8 mouse cellular contexts compared by ENCODE assay signal in genomic region chr2:166080967-166081750, GRCm38 (mm10).
DNase-seq lines count a peak whose midpoint lies in the region; ATAC-seq and TF ChIP-seq lines count a peak whose summit lies in the region.

No protein-coding gene starts in this region.

- H3K4me1 ChIP-seq in forebrain, embryonic 10.5 days = peaks cover 19% of the 10 kb centered on the region
- H3K4me1 ChIP-seq in forebrain, embryonic 14.5 days (ENCODE audit: control insufficient read depth, insufficient read depth, low read length) = no peaks in the 10 kb centered on the region
- H3K4me1 ChIP-seq in kidney, embryonic 15.5 days = peaks cover 34% of the 10 kb centered on the region

- DNase-seq in forebrain, embryonic 10.5 days (ENCODE audit: extremely low spot score, low spot score) = no peak
- no peak for DNase-seq in forebrain, embryonic 14.5 days (ENCODE audit: low spot score)
- peak; percentile 91 to 93 for DNase-seq in heart, adult 18-20 months
- no peak for DNase-seq in right cerebral cortex, postnatal 14 days
- no peak for DNase-seq in frontal cortex, postnatal 25 days (ENCODE audit: low spot score in 2 of 2)
- DNase-seq in thymus, postnatal 25 days = no peak

- no peak overlapping the region for H3ac ChIP-seq in myocyte (ENCODE audit: control insufficient read depth, insufficient read length)

- H3K9me3 ChIP-seq in forebrain, embryonic 10.5 days = no peaks in the 10 kb centered on the region
- no peaks in the 10 kb centered on the region for H3K9me3 ChIP-seq in forebrain, embryonic 14.5 days (replicated peaks; ENCODE audit: control insufficient read depth, low read length)
- H3K9me3 ChIP-seq in kidney, embryonic 15.5 days (replicated peaks) = no peaks in the 10 kb centered on the region

- no peak overlapping the region for H3K9ac ChIP-seq in forebrain, embryonic 14.5 days (ENCODE audit: low read length)
- no peak overlapping the region for H3K9ac ChIP-seq in kidney, embryonic 15.5 days

- TF ChIP-seq POLR2A in myocyte (IDR thresholded peaks at IDR 0.05; ENCODE audit: insufficient read length, low read depth) = no peak

- no peaks in the 10 kb centered on the region for H3K79me2 ChIP-seq in myocyte (ENCODE audit: control insufficient read depth, insufficient read depth)

- H3K27me3 ChIP-seq in forebrain, embryonic 10.5 days (ENCODE audit: poor library complexity, severe bottlenecking) = no peaks in the 10 kb centered on the region
- H3K27me3 ChIP-seq in forebrain, embryonic 14.5 days (replicated peaks; ENCODE audit: control insufficient read depth, insufficient read depth, low read length) = no peaks in the 10 kb centered on the region
- no peaks in the 10 kb centered on the region for H3K27me3 ChIP-seq in kidney, embryonic 15.5 days
- H3K27me3 ChIP-seq in myocyte (ENCODE audit: control insufficient read depth, insufficient read depth, insufficient read length) = no peaks in the 10 kb centered on the region

- H3K4me2 ChIP-seq in forebrain, embryonic 14.5 days (ENCODE audit: low read length) = no peak overlapping the region
- H3K4me2 ChIP-seq in kidney, embryonic 15.5 days = peak overlapping the region; percentile 43
- H3K4me2 ChIP-seq in myocyte (ENCODE audit: low read depth) = peak overlapping the region; percentile 30

- H3K4me3 ChIP-seq in forebrain, embryonic 10.5 days = no peak overlapping the region
- H3K4me3 ChIP-seq in forebrain, embryonic 14.5 days (ENCODE audit: low read depth, low read length) = no peak overlapping the region
- no peak overlapping the region for H3K4me3 ChIP-seq in kidney, embryonic 15.5 days (replicated peaks)
- H3K4me3 ChIP-seq in myocyte = no peak overlapping the region

- H3K36me3 ChIP-seq in forebrain, embryonic 10.5 days (replicated peaks) = peaks cover 92% of the 10 kb centered on the region
- H3K36me3 ChIP-seq in forebrain, embryonic 14.5 days (ENCODE audit: control insufficient read depth, insufficient read depth, low read length) = 0 out of 2 replicates have a peak, but pooled peaks cover 2% of the 10 kb centered on the region
- peaks cover 36% of the 10 kb centered on the region for H3K36me3 ChIP-seq in kidney, embryonic 15.5 days
- H3K36me3 ChIP-seq in myocyte (ENCODE audit: control insufficient read depth, insufficient read depth) = no peaks in the 10 kb centered on the region

- peak overlapping the region; percentile 11; the same call in 1 of the 2 replicates for H3K27ac ChIP-seq in forebrain, embryonic 10.5 days
- H3K27ac ChIP-seq in forebrain, embryonic 14.5 days (ENCODE audit: low read depth, low read length) = no peak overlapping the region
- peak overlapping the region; percentile 81 for H3K27ac ChIP-seq in kidney, embryonic 15.5 days

- WGBS in forebrain, embryonic 10.5 days = 93% methylated on average over 21 of the region's 21 CpGs
- WGBS in forebrain, embryonic 14.5 days = 87% methylated on average over 21 of the region's 21 CpGs
- WGBS in kidney, embryonic 15.5 days = 76% methylated on average over 21 of the region's 21 CpGs

- no peak for ATAC-seq in forebrain, embryonic 14.5 days
- ATAC-seq in kidney, embryonic 15.5 days (replicated peaks; ENCODE audit: low FRiP score) = no peak

TF ChIP-seq in myocyte, 11 proteins besides CTCF, POLR2A, EP300 and RAD21:
- TF ChIP-seq REST (IDR thresholded peaks at IDR 0.05; ENCODE audit: insufficient read depth, insufficient read length) = no peak
- peak in 1 of 3 experiments; percentile 14 for TF ChIP-seq MYOD1 (IDR thresholded peaks at IDR 0.05; ENCODE audit: control insufficient read depth in 1 of 3, insufficient read length in 2 of 3, low read depth in 2 of 3)

Comparison
In these comparisons a context has a peak if more than half of its experiments do, and no peak if none do; other contexts are left out.
1. DNase-seq: peak in heart, adult 18-20 months (2 of 2); none in forebrain, embryonic 10.5 days (single experiment), forebrain, embryonic 14.5 days (single experiment), right cerebral cortex, postnatal 14 days (single experiment), frontal cortex, postnatal 25 days (0 of 2) and thymus, postnatal 25 days (single experiment).